Mouse (Mus musculus): ENCODE data around the gene Myo16. TPM values are rescaled to one million over a fixed set of nuclear protein-coding genes. Genes with fewer than 3 reads are reported as not detected.

Myo16 gene
- polyA plus RNA-seq, 1 experiment from 2014 or later: 0.11 TPM

GRCm38 (mm10) chr8:10151692-10152247, 1.9 kb upstream of the Myo16 start:
- no peak overlapping the region for H3K4me3 ChIP-seq (ENCODE audit: low read length)
- no peak overlapping the region for H3K4me2 ChIP-seq (ENCODE audit: low read depth, low read length)
- no peaks in the 10 kb centered on the region for H3K36me3 ChIP-seq (ENCODE audit: control insufficient read depth, insufficient read depth, low read length)
- no peaks in the 10 kb centered on the region for H3K4me1 ChIP-seq (ENCODE audit: control insufficient read depth, insufficient read depth, low read length)
- H3K9me3 ChIP-seq (ENCODE audit: control insufficient read depth, low read length): no peaks in the 10 kb centered on the region
- no peak overlapping the region for H3K9ac ChIP-seq (ENCODE audit: low read depth, low read length)
- peaks cover 16% of the 10 kb centered on the region; the same call in 1 of the 2 replicates for H3K27me3 ChIP-seq (replicated peaks; ENCODE audit: control insufficient read depth, insufficient read depth, low read length)
- no peak overlapping the region for H3K27ac ChIP-seq (ENCODE audit: low read length)
- ATAC-seq: peak; percentile 55; the same call in 1 of the 2 replicates
- WGBS: 50% methylated on average over 6 of the region's 6 CpGs

DNA sequence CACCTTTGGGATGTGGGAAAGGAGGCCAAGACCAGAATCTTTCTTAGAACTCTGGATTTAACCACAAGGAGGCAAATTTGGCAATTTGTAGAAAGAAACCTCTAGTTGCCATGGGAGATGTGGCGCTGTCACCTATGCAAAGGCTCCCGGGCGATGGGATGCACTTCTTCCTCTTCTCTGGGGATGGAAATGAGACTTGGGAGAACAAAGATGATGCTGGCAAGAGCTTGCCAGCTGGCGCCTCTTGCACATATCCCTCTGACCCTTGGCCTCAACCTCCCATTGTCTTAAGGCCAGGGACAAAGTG, 681 bp downstream of the Myo16 start:
- Histone ChIP-seq H3K4me2 (ENCODE audit: low read depth, low read length) (peak overlapping the region; percentile 87; the same call in 1 of the 2 replicates), H3K4me1 (ENCODE audit: control insufficient read depth, insufficient read depth, low read length) (no peaks in the 10 kb centered on the region), H3K36me3 (ENCODE audit: control insufficient read depth, insufficient read depth, low read length) (no peaks in the 10 kb centered on the region), H3K9me3 (ENCODE audit: control insufficient read depth, low read length) (no peaks in the 10 kb centered on the region; the same call in 1 of the 2 replicates), H3K27ac (ENCODE audit: low read length) (no peak overlapping the region), H3K4me3 (ENCODE audit: low read length) (peak overlapping the region; percentile 56; the same call in 1 of the 2 replicates), H3K9ac (ENCODE audit: low read depth, low read length) (peak overlapping the region; percentile 63; the same call in 1 of the 2 replicates), H3K27me3 (replicated peaks; ENCODE audit: control insufficient read depth, insufficient read depth, low read length) (peaks cover 16% of the 10 kb centered on the region; the same call in 1 of the 2 replicates)
- 23% methylated on average over 4 of the region's 4 CpGs for WGBS
- no peak for ATAC-seq

DNA sequence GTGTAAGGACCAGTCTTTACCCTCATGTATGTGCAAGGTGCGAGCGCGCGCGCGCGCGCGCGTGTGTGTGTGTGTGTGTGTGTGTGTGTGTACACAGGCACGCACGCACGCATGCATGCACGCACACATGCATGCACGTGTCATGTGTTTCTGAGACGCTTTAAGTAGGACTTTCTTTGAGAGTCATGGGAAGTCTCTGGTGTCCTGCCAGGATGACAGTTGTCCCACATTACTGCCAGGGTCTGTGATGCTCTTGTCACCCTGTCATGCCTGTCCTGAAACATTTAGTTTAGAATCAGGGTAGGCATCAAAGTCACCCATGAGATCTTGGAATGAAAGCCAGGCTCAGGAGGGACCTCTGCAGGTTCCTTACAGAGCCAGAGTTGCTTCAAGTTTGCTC, 1.4 kb downstream of the Myo16 start:
- Histone ChIP-seq H3K27me3 (replicated peaks; ENCODE audit: control insufficient read depth, insufficient read depth, low read length) (peaks cover 16% of the 10 kb centered on the region; the same call in 1 of the 2 replicates), H3K4me2 (ENCODE audit: low read depth, low read length) (no peak overlapping the region), H3K27ac (ENCODE audit: low read length) (no peak overlapping the region), H3K9ac (ENCODE audit: low read depth, low read length) (no peak overlapping the region), H3K36me3 (ENCODE audit: control insufficient read depth, insufficient read depth, low read length) (no peaks in the 10 kb centered on the region), H3K4me3 (ENCODE audit: low read length) (no peak overlapping the region), H3K4me1 (ENCODE audit: control insufficient read depth, insufficient read depth, low read length) (no peaks in the 10 kb centered on the region), H3K9me3 (ENCODE audit: control insufficient read depth, low read length) (no peaks in the 10 kb centered on the region; the same call in 1 of the 2 replicates)
- WGBS: 95% methylated on average over 16 of the region's 16 CpGs
- no peak for ATAC-seq

DNA sequence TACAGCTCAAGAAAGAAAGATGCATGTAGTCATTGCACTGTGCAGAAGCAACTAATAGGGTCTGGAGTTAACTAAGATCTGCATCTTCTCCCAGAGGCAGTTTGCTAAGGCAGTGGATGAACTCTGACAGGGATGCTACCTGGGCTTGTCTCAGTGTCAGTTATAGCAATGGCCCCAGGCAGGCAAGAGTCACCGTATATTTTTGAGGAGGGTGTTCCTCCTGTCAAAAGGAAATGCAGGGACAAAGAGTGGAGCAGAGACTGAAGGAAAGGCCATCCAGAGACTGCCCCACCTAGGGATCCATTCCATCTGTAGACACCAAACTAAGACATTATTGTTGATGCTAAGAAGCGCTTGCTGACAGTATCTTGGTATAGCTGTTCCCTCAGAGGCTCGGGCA, 7.4 kb downstream of the Myo16 start:
- Histone ChIP-seq H3K4me1 (ENCODE audit: control insufficient read depth, insufficient read depth, low read length) (no peaks in the 10 kb centered on the region), H3K4me3 (ENCODE audit: low read length) (no peak overlapping the region), H3K9ac (ENCODE audit: low read depth, low read length) (no peak overlapping the region), H3K4me2 (ENCODE audit: low read depth, low read length) (no peak overlapping the region), H3K36me3 (ENCODE audit: control insufficient read depth, insufficient read depth, low read length) (no peaks in the 10 kb centered on the region), H3K9me3 (ENCODE audit: control insufficient read depth, low read length) (no peaks in the 10 kb centered on the region; the same call in 1 of the 2 replicates), H3K27me3 (replicated peaks; ENCODE audit: control insufficient read depth, insufficient read depth, low read length) (no peaks in the 10 kb centered on the region), H3K27ac (ENCODE audit: low read length) (no peak overlapping the region)
- ATAC-seq: no peak
- WGBS: 79% methylated on average over 3 of the region's 3 CpGs

DNA sequence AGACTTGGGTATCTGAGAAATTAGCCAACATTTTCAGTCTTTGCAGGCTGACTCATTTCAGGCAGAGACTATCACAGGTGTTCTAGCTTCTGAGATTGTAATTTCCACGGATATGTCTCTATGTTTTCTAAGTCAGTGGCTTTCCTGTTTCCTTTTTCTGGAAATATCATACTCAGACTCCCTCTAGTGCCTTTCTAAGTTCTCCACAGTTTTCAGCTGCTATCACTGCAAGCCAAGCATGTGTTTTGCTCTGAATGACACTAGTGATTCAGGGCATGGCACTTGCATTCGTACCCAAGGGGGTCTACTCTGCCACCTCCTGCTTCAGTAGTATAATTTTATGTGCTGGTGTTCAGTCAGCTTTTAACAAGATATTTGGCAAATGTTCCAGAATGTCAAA, 11.2 kb downstream of the Myo16 start:
- Histone ChIP-seq H3K4me2 (ENCODE audit: low read depth, low read length) (no peak overlapping the region), H3K9me3 (ENCODE audit: control insufficient read depth, low read length) (no peaks in the 10 kb centered on the region), H3K4me1 (ENCODE audit: control insufficient read depth, insufficient read depth, low read length) (no peaks in the 10 kb centered on the region), H3K4me3 (ENCODE audit: low read length) (no peak overlapping the region), H3K36me3 (ENCODE audit: control insufficient read depth, insufficient read depth, low read length) (no peaks in the 10 kb centered on the region), H3K27ac (ENCODE audit: low read length) (no peak overlapping the region), H3K9ac (ENCODE audit: low read depth, low read length) (no peak overlapping the region), H3K27me3 (replicated peaks; ENCODE audit: control insufficient read depth, insufficient read depth, low read length) (no peaks in the 10 kb centered on the region)
- 69% methylated on average over 2 of the region's 2 CpGs for WGBS
- no peak for ATAC-seq

DNA sequence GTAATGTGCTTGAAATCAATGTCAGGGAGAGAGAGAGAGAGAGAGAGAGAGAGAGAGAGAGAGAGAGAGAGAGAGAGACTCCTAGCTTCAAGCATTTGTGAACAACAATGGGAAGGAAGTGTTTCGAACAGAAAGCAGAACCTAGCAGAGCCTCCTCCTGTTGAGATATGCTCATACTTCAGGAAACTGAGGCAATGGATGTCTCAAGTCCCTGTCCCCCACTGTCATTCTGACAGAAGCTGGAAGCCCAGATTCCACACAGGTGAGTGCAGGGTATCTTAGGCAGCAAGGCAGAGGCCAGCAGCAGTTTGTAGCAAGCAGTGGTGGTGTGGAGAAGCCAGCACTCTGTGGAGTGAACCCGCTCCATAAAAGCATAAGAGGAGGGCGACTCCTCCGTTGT, 14.6 kb downstream of the Myo16 start:
- Histone ChIP-seq H3K27me3 (replicated peaks; ENCODE audit: control insufficient read depth, insufficient read depth, low read length) (no peaks in the 10 kb centered on the region), H3K4me2 (ENCODE audit: low read depth, low read length) (no peak overlapping the region), H3K9ac (ENCODE audit: low read depth, low read length) (no peak overlapping the region), H3K4me1 (ENCODE audit: control insufficient read depth, insufficient read depth, low read length) (no peaks in the 10 kb centered on the region), H3K36me3 (ENCODE audit: control insufficient read depth, insufficient read depth, low read length) (no peaks in the 10 kb centered on the region), H3K9me3 (ENCODE audit: control insufficient read depth, low read length) (no peaks in the 10 kb centered on the region), H3K27ac (ENCODE audit: low read length) (no peak overlapping the region), H3K4me3 (ENCODE audit: low read length) (no peak overlapping the region)
- no peak for ATAC-seq
- WGBS: 88% methylated on average over 4 of the region's 4 CpGs

DNA sequence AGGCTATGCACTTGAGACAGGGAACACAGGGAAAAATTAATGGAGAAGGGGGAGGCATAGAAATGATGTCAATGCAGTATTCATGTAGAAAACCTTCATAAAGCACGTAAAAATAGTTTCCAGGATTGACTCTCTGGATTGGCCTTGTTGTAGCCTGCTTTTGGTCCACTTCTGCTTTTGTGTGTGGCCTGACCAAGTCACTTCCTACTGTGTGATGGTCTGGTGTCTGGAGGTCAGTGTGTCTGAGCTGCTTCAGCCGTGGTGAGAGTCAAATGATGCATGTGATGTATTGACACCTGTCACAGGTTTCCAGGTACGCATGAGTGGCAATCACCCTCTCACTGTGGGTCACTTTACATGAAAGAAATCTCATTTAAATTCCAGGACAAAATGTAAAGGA, 16.2 kb downstream of the Myo16 start:
- no peaks in the 10 kb centered on the region for H3K27me3 ChIP-seq (replicated peaks; ENCODE audit: control insufficient read depth, insufficient read depth, low read length)
- H3K36me3 ChIP-seq (ENCODE audit: control insufficient read depth, insufficient read depth, low read length): no peaks in the 10 kb centered on the region
- no peak overlapping the region for H3K9ac ChIP-seq (ENCODE audit: low read depth, low read length)
- H3K4me3 ChIP-seq (ENCODE audit: low read length): no peak overlapping the region
- H3K4me1 ChIP-seq (ENCODE audit: control insufficient read depth, insufficient read depth, low read length): no peaks in the 10 kb centered on the region
- no peaks in the 10 kb centered on the region for H3K9me3 ChIP-seq (ENCODE audit: control insufficient read depth, low read length)
- 69% methylated on average over 3 of the region's 3 CpGs for WGBS
- H3K27ac ChIP-seq (ENCODE audit: low read length): no peak overlapping the region
- no peak for ATAC-seq
- no peak overlapping the region for H3K4me2 ChIP-seq (ENCODE audit: low read depth, low read length)

- Histone ChIP-seq H3K4me2 (ENCODE audit: low read depth, low read length) (no peak overlapping the region), H3K27me3 (replicated peaks; ENCODE audit: control insufficient read depth, insufficient read depth, low read length) (no peaks in the 10 kb centered on the region), H3K4me1 (ENCODE audit: control insufficient read depth, insufficient read depth, low read length) (no peaks in the 10 kb centered on the region), H3K4me3 (ENCODE audit: low read length) (no peak overlapping the region), H3K36me3 (ENCODE audit: control insufficient read depth, insufficient read depth, low read length) (no peaks in the 10 kb centered on the region), H3K27ac (ENCODE audit: low read length) (no peak overlapping the region), H3K9ac (ENCODE audit: low read depth, low read length) (no peak overlapping the region), H3K9me3 (ENCODE audit: control insufficient read depth, low read length) (no peaks in the 10 kb centered on the region)
- 77% methylated on average over 2 of the region's 2 CpGs for WGBS
- no peak for ATAC-seq
These were observed 17.6 kb downstream of the Myo16 start for GRCm38 (mm10) chr8:10171321-10171720.

GRCm38 (mm10) chr8:10172278-10172677, 18.6 kb downstream of the Myo16 start:
- Histone ChIP-seq H3K9ac (ENCODE audit: low read depth, low read length) (no peak overlapping the region), H3K9me3 (ENCODE audit: control insufficient read depth, low read length) (no peaks in the 10 kb centered on the region), H3K4me2 (ENCODE audit: low read depth, low read length) (no peak overlapping the region), H3K4me3 (ENCODE audit: low read length) (no peak overlapping the region), H3K4me1 (ENCODE audit: control insufficient read depth, insufficient read depth, low read length) (no peaks in the 10 kb centered on the region), H3K27me3 (replicated peaks; ENCODE audit: control insufficient read depth, insufficient read depth, low read length) (no peaks in the 10 kb centered on the region), H3K36me3 (ENCODE audit: control insufficient read depth, insufficient read depth, low read length) (no peaks in the 10 kb centered on the region), H3K27ac (ENCODE audit: low read length) (no peak overlapping the region)
- WGBS: 80% methylated on average over 3 of the region's 3 CpGs
- ATAC-seq: no peak

Measured in intestine, embryonic 16.5 days (tissue).